Mouse (Mus musculus) CH12.LX (cell line): ENCODE data around the gene Rad54l2.

Experiments used
- CHD1 ChIP-seq: IDR thresholded peaks from 2 replicates; pipeline ENCODE4 v1.6.1; 2012; ENCODE audit warnings: low read depth, low read length, improper control_type of control experiment, inconsistent platforms
- CTCF ChIP-seq, 2 experiments: IDR thresholded peaks in 1 of 2; conservative IDR thresholded peaks in 1 of 2; 2 replicates each; pipeline ENCODE4 v1.5.1; 2011 to 2012; ENCODE audit warnings: low read depth in 2 of 2, low read length in 2 of 2, improper control_type of control experiment in 1 of 2, inconsistent platforms in 1 of 2, mild to moderate bottlenecking in 1 of 2, moderate library complexity in 1 of 2
- E2F4 ChIP-seq: IDR thresholded peaks from 2 replicates; pipeline ENCODE4 v1.6.1; 2011; ENCODE audit warnings: low read depth, low read length, improper control_type of control experiment; ENCODE audit not compliant: insufficient replicate concordance
- HCFC1 ChIP-seq: IDR thresholded peaks from 2 replicates; pipeline ENCODE4 v1.6.1; 2012; ENCODE audit warnings: low read depth, mild to moderate bottlenecking, inconsistent platforms, low read length, improper control_type of control experiment
- MAZ ChIP-seq: IDR thresholded peaks from 2 replicates; pipeline ENCODE4 v1.6.1; 2012; ENCODE audit warnings: low read depth, mild to moderate bottlenecking, inconsistent platforms, low read length, improper control_type of control experiment, moderate library complexity
- POLR2A ChIP-seq: IDR thresholded peaks from 2 replicates; pipeline ENCODE4 v1.6.1; 2011; ENCODE audit warnings: low read depth, mild to moderate bottlenecking, improper control_type of control experiment, low read length
- POLR2AphosphoS2 ChIP-seq: IDR thresholded peaks from 2 replicates; pipeline ENCODE4 v1.6.1; 2011; ENCODE audit warnings: low read depth, low read length, improper control_type of control experiment
- RCOR1 ChIP-seq: conservative IDR thresholded peaks from 2 replicates; pipeline ENCODE4 v1.6.1; 2012; ENCODE audit warnings: low read depth, mild to moderate bottlenecking, inconsistent platforms, low read length, improper control_type of control experiment
- SIN3A ChIP-seq: IDR thresholded peaks from 2 replicates; pipeline ENCODE4 v1.6.1; 2012; ENCODE audit warnings: low read length, improper control_type of control experiment, inconsistent platforms
- SMC3 ChIP-seq: IDR thresholded peaks from 2 replicates; pipeline ENCODE4 v1.6.1; 2011; ENCODE audit warnings: low read depth, low read length, improper control_type of control experiment
- USF2 ChIP-seq: conservative IDR thresholded peaks from 2 replicates; pipeline ENCODE4 v1.6.1; 2011; ENCODE audit warnings: low read depth, low read length, improper control_type of control experiment
- ZKSCAN1 ChIP-seq: IDR thresholded peaks from 2 replicates; pipeline ENCODE4 v1.6.1; 2012; ENCODE audit warnings: low read depth, inconsistent platforms, low read length, improper control_type of control experiment, borderline replicate concordance
- ZMIZ1 ChIP-seq: IDR thresholded peaks from 2 replicates; pipeline ENCODE4 v1.6.1; 2012; ENCODE audit warnings: low read depth, mild to moderate bottlenecking, inconsistent platforms, low read length, improper control_type of control experiment

GRCm38 (mm10) chr9:106645684-106646271 is 143.2 kb downstream of the Rad54l2 start:
- TF ChIP-seq MAZ (no peak), E2F4 (no peak), RCOR1 (no peak), CHD1 (no peak), CTCF (conservative IDR thresholded peaks at IDR 0.05 in 1 of 2, IDR thresholded peaks at IDR 0.05 in 1 of 2; ENCODE audit: low read depth in 2 of 2, low read length in 2 of 2) (no peak), USF2 (no peak), ZMIZ1 (no peak), POLR2A (no peak), SIN3A (no peak), POLR2AphosphoS2 (no peak), SMC3 (no peak), HCFC1 (no peak), ZKSCAN1 (no peak)
